Mouse (Mus musculus) cortical plate, adult 2 months (tissue): Measurements from ENCODE around the gene Cd300lf.

ENCODE experiments used
- CTCF ChIP-seq: fragments of 200-500 bp; IDR thresholded peaks from 2 replicates; pipeline ENCODE4 v1.5.1; 2011; ENCODE audit warnings: mild to moderate bottlenecking, control low read depth, low read length; ENCODE audit not compliant: insufficient read depth; ENCODE audit errors: extremely low read depth
- POLR2A ChIP-seq: fragments of 200-500 bp; IDR thresholded peaks from 2 replicates; pipeline ENCODE4 v1.6.1; 2011; ENCODE audit warnings: mild to moderate bottlenecking, low read length, control low read depth; ENCODE audit not compliant: insufficient read depth; ENCODE audit errors: extremely low read depth

DNA sequence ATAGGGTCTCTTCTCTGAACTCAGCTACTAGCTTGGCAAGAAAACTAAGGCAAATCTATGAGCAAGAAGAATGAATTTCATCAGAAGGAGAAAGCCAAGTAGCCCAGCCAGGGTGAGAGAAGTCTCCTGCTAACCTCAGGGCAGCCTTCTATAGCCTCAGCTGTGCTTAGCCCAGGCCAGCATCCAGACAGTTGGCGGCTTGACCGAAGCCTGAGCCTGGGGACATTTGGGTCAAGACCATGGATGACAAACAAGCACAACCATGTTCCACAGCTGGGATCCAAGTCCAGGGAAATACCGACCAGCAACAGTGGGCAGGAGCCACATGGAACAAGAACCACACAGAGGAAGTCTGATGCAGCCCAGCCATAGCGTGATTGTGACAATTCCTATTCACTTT lies 14.0 kb upstream of the Cd300lf start:
- no peak for TF ChIP-seq CTCF
- no peak for TF ChIP-seq POLR2A
